Mouse (Mus musculus) layer of hippocampus, adult 8-10 months (tissue): ENCODE data around the gene Pcbd2. TPM values are rescaled to one million over a fixed set of nuclear protein-coding genes. Genes with fewer than 3 reads are reported as not detected.

Experiments
- DNase-seq, 2 experiments: peaks; one replicate each; pipeline ENCODE4 v3.0.0; 2022; ENCODE audit warnings: low spot score in 2 of 2
- total RNA-seq, 4 experiments: library from RNA; stranded (reverse); gene quantifications; 2 replicates each; pipeline ENCODE4 v1.2.4; 2022

The Pcbd2 gene
- total RNA-seq, 4 experiments from 2014 or later, result 28.8 to 41.8 (median 38.5) TPM

- no peak for DNase-seq
These were observed 99.0 kb downstream of the Pcbd2 start for GRCm38 (mm10) chr13:55826008-55826671.

Other genes with a start within 250 kb of the Pcbd2 start
- 100 to 1,000 TPM; 295 to 399 (median 333) TPM for gene Dbn1, start 239.3 kb upstream of the Pcbd2 start, total RNA-seq
- 10 to 100 TPM; 88.7 to 99.2 (median 95.5) TPM for gene Pdlim7, start 213.7 kb upstream of the Pcbd2 start, total RNA-seq
- gene Dok3, start 198.1 kb upstream of the Pcbd2 start, total RNA-seq, result 10 to 100 TPM in 2 of 4 experiments, 1 to 10 TPM in 2; 6.4 to 20.4 (median 12.1) TPM
- gene Ddx41, start 190.7 kb upstream of the Pcbd2 start, total RNA-seq, result 10 to 100 TPM; 54.4 to 64.1 (median 56.3) TPM
- gene Fam193b, start 156.2 kb upstream of the Pcbd2 start, total RNA-seq, result 100 to 1,000 TPM in 2 of 4 experiments, 10 to 100 TPM in 2; 84.9 to 113 (median 94.5) TPM
- gene Tmed9, start 153.6 kb upstream of the Pcbd2 start, total RNA-seq, result 100 to 1,000 TPM; 124 to 139 (median 130) TPM
- 10 to 100 TPM; 21.5 to 28.7 (median 24.8) TPM for gene B4galt7, start 127.5 kb upstream of the Pcbd2 start, total RNA-seq
- gene Caml, start 104.4 kb upstream of the Pcbd2 start, total RNA-seq, result 10 to 100 TPM; 41.5 to 54.7 (median 46.1) TPM
- gene Ddx46, start 92.3 kb upstream of the Pcbd2 start, total RNA-seq, result 10 to 100 TPM; 41.8 to 48.4 (median 46.2) TPM
- gene B230219D22Rik, start 34.2 kb upstream of the Pcbd2 start, total RNA-seq, result 10 to 100 TPM; 67.1 to 69.6 (median 68.9) TPM
- 10 to 100 TPM; 68.6 to 75.2 (median 72.6) TPM for gene Txndc15, start 12.7 kb upstream of the Pcbd2 start, total RNA-seq
- under 1 TPM; 0.29 to 0.64 (median 0.48) TPM for gene Catsper3, start 57.2 kb downstream of the Pcbd2 start, total RNA-seq
- gene Pitx1, start 108.8 kb downstream of the Pcbd2 start, total RNA-seq, result not detected